Mouse (Mus musculus): Measurements from ENCODE around the gene Gm49342.
"Not testable (repeated sequence)": the region's sequence is repeated elsewhere in the genome, so short reads cannot be mapped to it uniquely, and the experiment has no call there.

Gene Gm49342

GRCm38 (mm10) chr14:50956724-50957123 is 12.4 kb downstream of the Gm49342 start:
- DNase-seq (ENCODE audit: low read depth, low spot score); H3K27me3 ChIP-seq (ENCODE audit: control insufficient read depth, insufficient read depth, low read length, poor library complexity, severe bottlenecking); H3K36me3 ChIP-seq (ENCODE audit: control insufficient read depth, insufficient read depth, low read length, poor library complexity, severe bottlenecking): not testable (repeated sequence)

- not testable (repeated sequence) for DNase-seq (ENCODE audit: low read depth, low spot score); H3K27me3 ChIP-seq (ENCODE audit: control insufficient read depth, insufficient read depth, low read length, poor library complexity, severe bottlenecking); H3K36me3 ChIP-seq (ENCODE audit: control insufficient read depth, insufficient read depth, low read length, poor library complexity, severe bottlenecking)
Measured at GRCm38 (mm10) chr14:50957146-50957545, 12.8 kb downstream of the Gm49342 start.

- not testable (repeated sequence) for DNase-seq (ENCODE audit: low read depth, low spot score); H3K27me3 ChIP-seq (ENCODE audit: control insufficient read depth, insufficient read depth, low read length, poor library complexity, severe bottlenecking); H3K36me3 ChIP-seq (ENCODE audit: control insufficient read depth, insufficient read depth, low read length, poor library complexity, severe bottlenecking)
Measured at GRCm38 (mm10) chr14:50958289-50958995, 14.1 kb downstream of the Gm49342 start.

GRCm38 (mm10) chr14:50968216-50968980 is 24.1 kb downstream of the Gm49342 start:
- DNase-seq (ENCODE audit: low read depth, low spot score), result no peak
- Histone ChIP-seq H3K36me3 (ENCODE audit: control insufficient read depth, insufficient read depth, low read length, poor library complexity, severe bottlenecking) (no peaks in the 10 kb centered on the region), H3K27me3 (ENCODE audit: control insufficient read depth, insufficient read depth, low read length, poor library complexity, severe bottlenecking) (no peaks in the 10 kb centered on the region)

GRCm38 (mm10) chr14:50969041-50969440 is 24.7 kb downstream of the Gm49342 start:
- H3K36me3 ChIP-seq (ENCODE audit: control insufficient read depth, insufficient read depth, low read length, poor library complexity, severe bottlenecking), result no peaks in the 10 kb centered on the region
- no peaks in the 10 kb centered on the region for H3K27me3 ChIP-seq (ENCODE audit: control insufficient read depth, insufficient read depth, low read length, poor library complexity, severe bottlenecking)
- no peak for DNase-seq (ENCODE audit: low read depth, low spot score)

- Histone ChIP-seq H3K27me3 (ENCODE audit: control insufficient read depth, insufficient read depth, low read length, poor library complexity, severe bottlenecking) (no peaks in the 10 kb centered on the region), H3K36me3 (ENCODE audit: control insufficient read depth, insufficient read depth, low read length, poor library complexity, severe bottlenecking) (no peaks in the 10 kb centered on the region)
- DNase-seq (ENCODE audit: low read depth, low spot score), result no peak
Measured at GRCm38 (mm10) chr14:50969558-50970544, 25.5 kb downstream of the Gm49342 start.

- Histone ChIP-seq H3K27me3 (ENCODE audit: control insufficient read depth, insufficient read depth, low read length, poor library complexity, severe bottlenecking) (no peaks in the 10 kb centered on the region), H3K36me3 (ENCODE audit: control insufficient read depth, insufficient read depth, low read length, poor library complexity, severe bottlenecking) (no peaks in the 10 kb centered on the region)
- peak; percentile 26 for DNase-seq (ENCODE audit: low read depth, low spot score)
Measured at GRCm38 (mm10) chr14:50970822-50971221, 26.5 kb downstream of the Gm49342 start.

GRCm38 (mm10) chr14:50973054-50973453 is 28.7 kb downstream of the Gm49342 start:
- DNase-seq (ENCODE audit: low read depth, low spot score); H3K36me3 ChIP-seq (ENCODE audit: control insufficient read depth, insufficient read depth, low read length, poor library complexity, severe bottlenecking); H3K27me3 ChIP-seq (ENCODE audit: control insufficient read depth, insufficient read depth, low read length, poor library complexity, severe bottlenecking): not testable (repeated sequence)

GRCm38 (mm10) chr14:50973700-50974099 is 29.4 kb downstream of the Gm49342 start:
- DNase-seq (ENCODE audit: low read depth, low spot score), result no peak
- Histone ChIP-seq H3K27me3 (ENCODE audit: control insufficient read depth, insufficient read depth, low read length, poor library complexity, severe bottlenecking) (no peaks in the 10 kb centered on the region), H3K36me3 (ENCODE audit: control insufficient read depth, insufficient read depth, low read length, poor library complexity, severe bottlenecking) (no peaks in the 10 kb centered on the region)

GRCm38 (mm10) chr14:50975001-50975400 is 30.7 kb downstream of the Gm49342 start:
- H3K36me3 ChIP-seq (ENCODE audit: control insufficient read depth, insufficient read depth, low read length, poor library complexity, severe bottlenecking), result no peaks in the 10 kb centered on the region
- DNase-seq (ENCODE audit: low read depth, low spot score), result no peak

GRCm38 (mm10) chr14:50976674-50977073 is 32.4 kb downstream of the Gm49342 start:
- H3K36me3 ChIP-seq (ENCODE audit: control insufficient read depth, insufficient read depth, low read length, poor library complexity, severe bottlenecking), result no peaks in the 10 kb centered on the region
- H3K27me3 ChIP-seq (ENCODE audit: control insufficient read depth, insufficient read depth, low read length, poor library complexity, severe bottlenecking), result no peaks in the 10 kb centered on the region
- peak; percentile 41 for DNase-seq (ENCODE audit: low read depth, low spot score)

More at GRCm38 (mm10) chr14:50975001-50975400, 30.7 kb downstream of the Gm49342 start:
- H3K27me3 ChIP-seq (ENCODE audit: control insufficient read depth, insufficient read depth, low read length, poor library complexity, severe bottlenecking), result no peaks in the 10 kb centered on the region

- H3K36me3 ChIP-seq (ENCODE audit: control insufficient read depth, insufficient read depth, low read length, poor library complexity, severe bottlenecking); H3K27me3 ChIP-seq (ENCODE audit: control insufficient read depth, insufficient read depth, low read length, poor library complexity, severe bottlenecking): not testable (repeated sequence)
- peak; percentile 16 for DNase-seq (ENCODE audit: low read depth, low spot score)
Measured at GRCm38 (mm10) chr14:50978451-50978850, 34.1 kb downstream of the Gm49342 start.

- DNase-seq (ENCODE audit: low read depth, low spot score), result no peak
- H3K27me3 ChIP-seq (ENCODE audit: control insufficient read depth, insufficient read depth, low read length, poor library complexity, severe bottlenecking), result no peaks in the 10 kb centered on the region
- no peaks in the 10 kb centered on the region for H3K36me3 ChIP-seq (ENCODE audit: control insufficient read depth, insufficient read depth, low read length, poor library complexity, severe bottlenecking)
Measured at GRCm38 (mm10) chr14:50979631-50980030, 35.3 kb downstream of the Gm49342 start.

- Histone ChIP-seq H3K27me3 (ENCODE audit: control insufficient read depth, insufficient read depth, low read length, poor library complexity, severe bottlenecking) (no peaks in the 10 kb centered on the region), H3K36me3 (ENCODE audit: control insufficient read depth, insufficient read depth, low read length, poor library complexity, severe bottlenecking) (no peaks in the 10 kb centered on the region)
- peak; percentile 49 for DNase-seq (ENCODE audit: low read depth, low spot score)
Measured at GRCm38 (mm10) chr14:50981207-50981606, 36.9 kb downstream of the Gm49342 start.

Data from splenic B cell, adult 2 months (primary cell).